Mouse (Mus musculus) thymus, adult 18-20 months (tissue): ENCODE results near the gene Ttll13.
A peak's percentile ranks its signal among the peaks of the same experiment; 100 is the strongest.

Experiments used
- DNase-seq, 2 experiments: peaks; one replicate each; pipeline ENCODE4 v3.0.0; 2022; ENCODE audit warnings: mixed read lengths in 2 of 2

The Ttll13 gene

DNA sequence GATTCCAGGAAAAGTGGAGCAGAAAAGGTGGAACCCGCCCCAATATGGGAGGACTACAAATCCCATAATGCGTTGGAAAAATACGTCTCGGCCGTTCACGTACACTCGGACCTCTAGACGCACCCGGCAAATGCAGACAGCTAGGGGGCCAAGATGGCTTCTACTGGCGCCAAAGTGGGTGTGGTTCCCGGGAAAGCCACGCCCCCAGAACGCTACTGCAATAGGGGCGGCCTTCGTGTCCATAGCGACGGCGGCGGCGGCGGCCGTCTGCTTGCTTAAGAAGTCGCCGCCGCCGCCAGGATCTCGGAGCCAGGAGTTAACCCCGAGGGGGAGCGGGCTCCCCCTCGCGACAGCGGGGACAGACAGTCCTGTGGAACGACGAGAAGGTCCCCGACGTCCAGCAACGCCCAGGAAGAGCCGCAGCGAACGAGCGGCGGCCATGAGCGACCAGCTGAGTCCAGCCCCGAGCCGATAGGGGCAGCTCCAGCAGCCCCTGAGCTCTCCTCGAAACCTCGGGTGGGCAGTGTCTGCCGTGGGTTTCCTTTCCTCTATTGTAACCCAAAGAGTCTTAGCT, at the start of gene Ttll13:
Ttll13 (plus strand) TSS at position 229 of the 574 bp plus-strand sequence.
- peak; percentile 94 to 95 for DNase-seq

DNA sequence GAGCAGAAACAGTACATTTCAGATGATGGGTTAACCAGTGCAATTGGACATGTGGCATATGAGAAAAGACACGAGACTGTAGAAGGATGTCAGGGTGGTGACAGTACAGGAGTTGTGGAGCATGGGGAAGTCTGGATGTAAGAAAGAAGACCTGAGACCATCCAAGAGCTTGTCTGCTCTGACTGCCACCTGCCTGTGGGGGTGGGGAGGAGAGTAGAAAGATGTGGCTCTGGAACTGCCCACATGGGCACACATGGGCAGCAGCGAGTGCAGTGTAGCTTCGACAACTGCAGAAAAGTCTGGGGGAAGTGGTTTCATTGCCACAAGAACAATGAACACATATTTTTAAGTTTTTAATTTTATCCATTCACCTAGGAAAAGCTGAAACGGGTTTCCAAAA, 48.8 kb upstream of the Ttll13 start:
- no peak for DNase-seq

GRCm38 (mm10) chr7:80197941-80198778, 48.0 kb upstream of the Ttll13 start:
- peak; percentile 68 to 77 for DNase-seq

DNA sequence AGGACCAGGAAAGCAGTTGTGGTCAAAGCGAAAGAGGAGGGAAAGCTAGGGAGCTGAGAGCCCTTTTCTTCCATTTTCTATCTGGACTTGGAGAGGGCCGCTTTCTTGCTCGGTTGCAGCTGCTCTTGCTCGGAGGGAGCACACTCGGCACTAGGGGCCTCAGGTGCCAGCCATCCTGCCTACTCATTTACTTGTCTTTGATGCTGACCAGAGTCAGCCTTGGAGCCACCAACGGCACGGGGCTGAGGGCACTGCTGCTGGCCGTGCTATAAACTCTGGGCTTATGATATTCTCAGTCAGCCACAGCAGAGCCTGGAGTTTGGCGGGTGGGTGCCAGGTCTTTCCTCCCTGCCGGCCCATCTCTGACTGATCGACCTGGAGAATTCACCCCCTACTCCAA, 47.3 kb upstream of the Ttll13 start:
- no peak for DNase-seq

GRCm38 (mm10) chr7:80199286-80199685, 46.9 kb upstream of the Ttll13 start:
- no peak for DNase-seq

DNA sequence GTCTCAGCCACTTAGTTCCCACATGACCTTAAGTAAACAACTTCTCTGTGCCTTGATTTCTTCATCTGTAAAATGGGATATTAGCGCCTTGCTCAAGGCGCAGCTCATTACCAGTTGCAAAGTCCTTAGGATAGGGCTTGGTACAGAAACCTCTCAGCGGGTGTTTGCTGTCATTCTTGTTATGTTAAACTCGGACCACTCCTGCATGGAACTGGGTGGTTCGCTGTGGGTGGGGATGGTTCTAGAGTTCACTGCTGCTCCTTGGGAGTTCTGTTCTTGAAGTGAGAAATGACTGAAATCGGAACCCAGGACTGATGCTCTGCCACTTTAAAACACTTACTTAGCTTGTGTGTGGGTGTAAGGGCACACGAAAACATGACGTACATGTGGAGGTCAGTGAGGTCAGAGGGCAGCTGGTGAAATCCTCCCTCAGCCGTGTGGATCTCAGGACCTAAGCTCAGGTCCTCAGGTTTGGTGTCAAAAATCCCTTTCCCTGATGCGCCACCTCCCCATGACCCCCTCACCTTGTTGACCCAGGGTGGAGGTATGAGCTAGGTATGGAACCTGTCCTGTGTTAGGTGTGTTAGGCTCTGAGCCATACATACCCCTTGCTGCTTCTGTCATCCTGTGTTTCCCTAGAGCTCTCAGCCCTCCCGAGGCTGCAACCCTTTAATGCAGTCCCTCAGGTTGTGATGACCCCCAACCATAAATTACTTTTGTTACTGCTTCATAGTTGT, 46.2 kb upstream of the Ttll13 start:
- DNase-seq, result no peak

- DNase-seq, result no peak
Measured at GRCm38 (mm10) chr7:80200588-80200945, 45.6 kb upstream of the Ttll13 start.

GRCm38 (mm10) chr7:80200963-80201539, 45.1 kb upstream of the Ttll13 start:
- no peak for DNase-seq

DNA sequence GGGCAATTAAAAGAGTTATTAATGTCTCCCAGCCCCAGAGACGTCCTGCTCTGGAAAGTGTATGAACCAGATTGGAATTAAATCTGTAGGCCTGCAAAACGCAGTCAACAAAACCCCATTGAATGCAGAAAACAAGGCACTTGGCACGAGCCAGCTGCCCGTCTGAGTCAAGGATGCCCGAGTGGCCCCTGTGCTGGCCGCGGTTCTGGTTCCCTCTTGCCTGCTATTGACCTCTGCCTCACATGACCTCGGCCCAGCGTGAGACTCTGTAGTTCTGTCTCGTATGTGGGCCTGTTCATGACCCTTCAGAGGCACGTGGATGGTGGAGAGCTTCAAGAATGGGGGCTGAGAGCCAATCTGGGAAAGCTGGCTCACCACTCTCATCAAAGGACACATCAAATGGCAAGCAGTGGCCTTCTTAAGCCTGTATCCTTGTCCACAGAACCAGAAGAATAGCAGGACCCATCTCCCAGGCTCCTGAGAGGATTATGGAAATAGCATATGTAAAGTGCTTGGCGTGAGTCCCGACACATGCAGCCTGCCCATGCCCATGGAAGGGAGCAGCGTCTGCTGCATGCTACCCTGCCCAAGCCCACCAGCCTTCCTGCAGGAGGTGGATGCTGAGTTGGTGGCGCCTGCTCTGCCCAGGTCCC, 44.2 kb upstream of the Ttll13 start:
- DNase-seq, result no peak

DNA sequence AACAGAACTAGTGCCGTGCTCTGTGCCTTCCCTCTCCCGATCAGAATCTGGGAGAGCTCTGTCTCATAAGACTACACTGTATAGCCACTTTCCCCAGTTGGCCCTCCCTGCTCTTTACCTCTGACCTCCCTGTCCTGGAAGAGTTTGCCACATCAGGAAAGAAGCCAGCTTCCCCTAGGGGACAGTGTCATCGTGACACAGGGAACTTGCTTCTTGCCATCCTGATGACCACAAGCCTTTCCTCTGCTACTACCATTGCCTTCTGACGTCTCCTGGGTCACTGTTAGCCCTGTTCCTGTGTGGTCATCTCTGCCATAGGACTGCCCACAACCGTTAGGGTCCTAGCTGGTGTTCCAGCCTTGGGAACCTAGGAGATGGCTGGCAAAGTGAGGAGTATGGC, 43.2 kb upstream of the Ttll13 start:
- no peak for DNase-seq

DNA sequence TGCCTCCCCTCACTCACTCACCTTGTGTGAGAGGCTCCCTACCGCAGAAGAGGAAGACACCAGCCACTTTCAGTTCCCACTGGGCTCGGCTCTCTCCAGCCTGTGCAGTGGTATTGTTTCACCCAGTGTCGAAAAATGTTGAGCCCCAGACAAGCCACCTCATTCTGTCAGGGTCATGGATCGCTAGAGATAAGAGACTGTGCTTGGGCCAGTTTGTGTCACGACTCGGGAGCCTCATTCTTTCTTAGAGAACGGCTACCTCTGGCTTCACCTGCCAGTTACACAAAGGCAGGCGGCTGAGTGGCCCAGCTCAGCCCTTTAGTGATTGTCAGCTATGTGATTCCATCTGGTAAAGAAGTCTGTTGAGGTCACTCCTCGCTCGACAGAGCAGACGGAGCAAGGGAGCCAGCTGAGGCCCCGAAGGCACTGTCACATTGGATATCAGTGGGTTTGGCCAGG, 42.5 kb upstream of the Ttll13 start:
- no peak for DNase-seq

- no peak for DNase-seq
Measured at GRCm38 (mm10) chr7:80204362-80204761, 41.8 kb upstream of the Ttll13 start.

DNA sequence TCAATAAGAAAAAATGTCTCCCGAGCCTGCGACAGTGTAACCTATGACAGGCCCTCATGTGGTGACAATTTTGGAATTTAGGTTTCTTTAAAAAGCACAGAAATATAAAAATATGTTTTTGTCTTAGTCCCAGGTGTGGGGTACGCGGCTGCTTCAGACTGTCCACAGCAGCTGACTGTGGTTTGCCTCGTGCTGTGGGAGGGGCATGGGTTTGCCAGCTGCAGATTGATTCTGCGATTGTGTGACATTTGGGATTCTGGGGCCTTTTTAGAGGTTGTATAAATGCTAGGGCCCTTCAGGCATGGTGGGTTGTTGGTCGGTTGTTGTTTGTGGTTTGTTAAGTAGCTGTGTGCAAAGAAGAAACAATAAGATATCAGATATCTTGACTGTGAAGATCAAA, 41.2 kb upstream of the Ttll13 start:
- DNase-seq, result peak in 1 of 2 experiments; percentile 47

- DNase-seq, result no peak
Measured at GRCm38 (mm10) chr7:80205705-80206589, 40.2 kb upstream of the Ttll13 start.

- DNase-seq, result no peak
Measured at GRCm38 (mm10) chr7:80207314-80207731, 38.9 kb upstream of the Ttll13 start.

DNA sequence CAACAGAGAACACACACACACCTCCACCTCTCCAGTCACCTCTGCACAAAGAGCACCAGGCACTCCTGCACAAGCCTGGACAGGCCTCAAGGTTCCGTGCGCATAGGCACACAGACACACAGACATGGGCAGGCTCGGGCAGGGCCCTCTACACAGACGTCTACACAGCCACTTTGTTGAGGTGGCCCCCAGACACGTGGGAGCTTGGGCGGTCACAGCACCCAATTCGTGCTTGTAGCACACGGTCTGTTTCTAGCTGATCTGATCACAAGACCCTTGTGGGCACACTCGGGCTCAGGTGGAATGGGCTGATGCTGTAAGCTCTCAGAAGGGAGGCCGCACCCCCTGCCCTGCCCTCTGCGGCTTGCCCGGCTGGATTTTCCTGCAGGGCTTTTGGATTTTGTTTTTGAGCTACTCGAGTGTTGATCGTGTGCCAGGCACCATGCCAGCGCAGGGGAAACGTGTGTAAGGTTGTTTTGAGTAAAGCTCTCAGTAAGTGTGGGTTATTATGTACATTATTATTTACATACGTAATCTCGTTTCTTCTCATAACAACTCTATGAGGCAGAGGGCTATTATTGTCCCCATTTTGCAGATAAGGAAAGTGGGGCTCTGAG, 38.0 kb upstream of the Ttll13 start:
- DNase-seq, result no peak

DNA sequence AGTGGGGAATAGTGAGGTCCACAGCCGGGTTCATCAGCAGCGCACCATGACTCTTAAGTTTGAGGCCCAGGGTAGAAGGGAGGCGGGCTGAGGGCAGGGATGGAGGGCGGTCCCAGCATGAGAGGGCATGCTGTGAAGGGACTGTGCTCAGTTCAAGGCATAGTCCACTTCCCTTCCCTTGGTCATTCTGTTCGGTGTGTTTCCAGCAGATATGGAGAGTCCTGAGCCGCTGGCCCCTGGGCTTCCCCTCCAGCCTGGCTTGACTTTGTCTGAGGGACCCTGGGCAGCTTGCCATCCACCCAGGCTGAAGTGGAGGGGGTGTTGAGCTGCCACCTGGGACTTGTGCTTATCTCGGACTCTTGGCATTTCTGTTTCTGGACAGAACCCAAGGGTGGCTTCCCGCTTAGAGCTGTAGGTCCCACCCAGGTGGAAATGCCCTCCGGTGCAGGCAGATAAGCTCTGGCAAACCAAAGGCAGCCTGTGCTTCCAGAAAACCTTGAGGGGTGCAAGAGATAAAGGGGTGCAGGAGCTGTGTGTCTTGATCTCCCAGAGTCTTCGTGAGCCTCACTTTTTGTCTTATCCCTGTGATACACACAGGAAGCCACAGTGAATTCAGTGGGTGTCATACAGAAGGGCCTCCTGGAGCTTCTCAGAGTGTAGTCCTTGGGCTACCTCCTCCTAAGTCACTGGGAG, 37.3 kb upstream of the Ttll13 start:
- DNase-seq, result no peak

- DNase-seq, result peak; percentile 46 to 79
Measured at GRCm38 (mm10) chr7:80209669-80210068, 36.5 kb upstream of the Ttll13 start.

DNA sequence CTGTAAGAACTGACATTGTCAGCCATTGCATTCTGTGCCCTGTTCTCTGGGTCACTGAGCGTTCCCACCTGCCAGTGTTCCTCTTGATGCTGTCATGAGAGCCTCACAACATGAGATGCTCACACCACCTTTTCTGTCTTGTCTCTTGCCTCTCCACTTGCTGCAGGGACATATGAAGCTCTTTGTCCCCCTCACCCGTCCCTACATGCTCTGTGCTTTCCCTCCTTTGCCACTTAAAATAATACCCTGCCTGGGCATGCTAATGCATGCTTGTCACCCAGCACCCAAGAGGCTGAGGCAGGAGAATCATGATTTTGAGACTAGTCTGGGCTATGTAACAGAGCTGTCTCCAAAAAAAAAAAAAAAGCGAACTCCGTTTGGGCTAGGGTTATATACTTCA, 35.2 kb upstream of the Ttll13 start:
- no peak for DNase-seq

GRCm38 (mm10) chr7:80213604-80214003, 32.6 kb upstream of the Ttll13 start:
- DNase-seq, result no peak

DNA sequence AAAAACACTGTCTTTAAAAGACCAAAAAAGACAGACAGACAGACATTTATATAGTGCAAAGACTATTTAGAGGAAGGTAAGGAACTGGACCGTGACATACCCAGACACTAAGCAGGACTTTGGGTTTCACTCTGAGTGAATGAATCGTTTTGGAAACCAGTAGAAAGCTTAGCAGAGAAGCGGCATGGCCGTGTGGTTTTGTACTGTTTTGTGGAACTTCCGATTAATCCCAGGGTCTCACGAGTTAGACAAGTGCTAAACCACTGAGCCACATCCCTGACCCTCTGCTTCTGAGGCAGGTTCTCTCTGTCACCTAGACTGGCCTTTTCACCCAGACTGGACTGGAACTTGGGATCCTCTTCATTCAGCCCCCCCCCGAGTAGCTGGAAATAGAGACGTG, 31.7 kb upstream of the Ttll13 start:
- DNase-seq, result no peak
